Mouse (Mus musculus): ENCODE results near the gene Klrc3.
"Not testable (repeated sequence)": the region's sequence is repeated elsewhere in the genome, so short reads cannot be mapped to it uniquely, and the experiment has no call there.

Klrc3 gene

GRCm38 (mm10) chr6:129643237-129643636 is at the start of gene Klrc3:
Gene Klrc3, minus strand, starts transcription at chr6:129643337.
- DNase-seq (ENCODE audit: low read depth, low spot score); H3K27me3 ChIP-seq (ENCODE audit: control insufficient read depth, insufficient read depth, low read length, poor library complexity, severe bottlenecking); H3K36me3 ChIP-seq (ENCODE audit: control insufficient read depth, insufficient read depth, low read length, poor library complexity, severe bottlenecking): not testable (repeated sequence)

- not testable (repeated sequence) for H3K27me3 ChIP-seq (ENCODE audit: control insufficient read depth, insufficient read depth, low read length, poor library complexity, severe bottlenecking); H3K36me3 ChIP-seq (ENCODE audit: control insufficient read depth, insufficient read depth, low read length, poor library complexity, severe bottlenecking); DNase-seq (ENCODE audit: low read depth, low spot score)
Observed at GRCm38 (mm10) chr6:129691436-129691835, 48.3 kb upstream of the Klrc3 start.

GRCm38 (mm10) chr6:129680379-129680778 is 37.2 kb upstream of the Klrc3 start:
- Histone ChIP-seq H3K36me3 (ENCODE audit: control insufficient read depth, insufficient read depth, low read length, poor library complexity, severe bottlenecking) (no peaks in the 10 kb centered on the region), H3K27me3 (ENCODE audit: control insufficient read depth, insufficient read depth, low read length, poor library complexity, severe bottlenecking) (no peaks in the 10 kb centered on the region)
- no peak for DNase-seq (ENCODE audit: low read depth, low spot score)

GRCm38 (mm10) chr6:129678873-129679272 is 35.7 kb upstream of the Klrc3 start, which contains the start of gene Klrc1:
Gene Klrc1, minus strand, starts transcription at chr6:129678973.
- no peak for DNase-seq (ENCODE audit: low read depth, low spot score)
- Histone ChIP-seq H3K36me3 (ENCODE audit: control insufficient read depth, insufficient read depth, low read length, poor library complexity, severe bottlenecking) (no peaks in the 10 kb centered on the region), H3K27me3 (ENCODE audit: control insufficient read depth, insufficient read depth, low read length, poor library complexity, severe bottlenecking) (no peaks in the 10 kb centered on the region)

DNA sequence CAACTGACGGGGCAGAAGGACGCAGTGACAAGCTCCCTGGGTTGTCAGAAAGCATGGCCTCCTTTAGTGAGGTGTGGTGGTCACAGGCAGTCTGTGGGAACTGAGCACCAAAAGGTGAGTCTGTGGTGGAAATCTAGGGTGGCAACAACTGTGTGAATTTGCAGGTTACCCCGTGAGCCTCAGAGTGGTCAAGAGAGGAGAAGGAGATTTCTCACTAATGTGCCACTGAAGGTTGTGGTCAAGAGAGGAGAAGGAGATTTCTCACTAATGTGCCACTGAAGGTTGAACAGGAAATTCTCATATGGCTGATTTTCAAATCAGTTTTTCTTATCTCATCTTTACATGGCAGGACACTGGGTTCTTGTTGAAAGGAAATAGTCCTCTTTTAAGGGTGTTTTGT is 18.2 kb upstream of the Klrc3 start:
- H3K36me3 ChIP-seq (ENCODE audit: control insufficient read depth, insufficient read depth, low read length, poor library complexity, severe bottlenecking); H3K27me3 ChIP-seq (ENCODE audit: control insufficient read depth, insufficient read depth, low read length, poor library complexity, severe bottlenecking); DNase-seq (ENCODE audit: low read depth, low spot score): not testable (repeated sequence)

GRCm38 (mm10) chr6:129660589-129660988 is 17.5 kb upstream of the Klrc3 start, which contains the start of gene Klrc2:
Gene Klrc2, minus strand, starts transcription at chr6:129660689.
- not testable (repeated sequence) for DNase-seq (ENCODE audit: low read depth, low spot score); H3K27me3 ChIP-seq (ENCODE audit: control insufficient read depth, insufficient read depth, low read length, poor library complexity, severe bottlenecking); H3K36me3 ChIP-seq (ENCODE audit: control insufficient read depth, insufficient read depth, low read length, poor library complexity, severe bottlenecking)

DNA sequence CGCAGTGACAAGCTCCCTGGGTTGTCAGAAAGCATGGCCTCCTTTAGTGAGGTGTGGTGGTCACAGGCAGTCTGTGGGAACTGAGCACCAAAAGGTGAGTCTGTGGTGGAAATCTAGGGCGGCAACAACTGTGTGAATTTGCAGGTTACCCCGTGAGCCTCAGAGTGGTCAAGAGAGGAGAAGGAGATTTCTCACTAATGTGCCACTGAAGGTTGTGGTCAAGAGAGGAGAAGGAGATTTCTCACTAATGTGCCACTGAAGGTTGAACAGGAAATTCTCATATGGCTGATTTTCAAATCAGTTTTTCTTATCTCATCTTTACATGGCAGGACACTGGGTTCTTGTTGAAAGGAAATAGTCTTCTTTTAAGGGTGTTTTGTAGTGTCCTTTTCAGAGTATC is 917 bp upstream of the Klrc3 start:
- not testable (repeated sequence) for DNase-seq (ENCODE audit: low read depth, low spot score); H3K36me3 ChIP-seq (ENCODE audit: control insufficient read depth, insufficient read depth, low read length, poor library complexity, severe bottlenecking); H3K27me3 ChIP-seq (ENCODE audit: control insufficient read depth, insufficient read depth, low read length, poor library complexity, severe bottlenecking)

GRCm38 (mm10) chr6:129631046-129631445 is 12.1 kb downstream of the Klrc3 start:
- not testable (repeated sequence) for H3K27me3 ChIP-seq (ENCODE audit: control insufficient read depth, insufficient read depth, low read length, poor library complexity, severe bottlenecking); DNase-seq (ENCODE audit: low read depth, low spot score); H3K36me3 ChIP-seq (ENCODE audit: control insufficient read depth, insufficient read depth, low read length, poor library complexity, severe bottlenecking)

DNA sequence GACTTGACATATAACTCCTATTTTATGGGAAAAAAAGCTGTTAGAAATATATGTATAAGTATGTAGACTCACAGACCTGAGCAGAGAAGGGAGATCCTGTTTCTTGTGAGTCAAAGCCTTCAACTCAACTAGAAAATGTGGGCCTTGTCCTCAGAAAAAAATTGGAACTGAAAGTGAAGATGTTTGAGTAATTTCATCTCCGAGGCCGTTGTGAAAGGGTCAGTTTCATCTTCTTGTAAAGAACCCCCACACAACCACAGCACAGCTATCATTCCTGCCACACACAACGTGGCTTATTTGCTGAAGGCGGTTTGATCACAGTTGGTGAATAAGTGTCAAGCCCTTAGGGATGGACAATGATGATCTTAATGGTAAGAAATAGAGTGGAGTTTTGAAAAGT is 19.4 kb downstream of the Klrc3 start, which contains the start of gene Klrk1:
Gene Klrk1 (minus strand): TSS at position 130 of the 400 bp plus-strand sequence.
- no peaks in the 10 kb centered on the region for H3K27me3 ChIP-seq (ENCODE audit: control insufficient read depth, insufficient read depth, low read length, poor library complexity, severe bottlenecking)
- no peak for DNase-seq (ENCODE audit: low read depth, low spot score)

DNA sequence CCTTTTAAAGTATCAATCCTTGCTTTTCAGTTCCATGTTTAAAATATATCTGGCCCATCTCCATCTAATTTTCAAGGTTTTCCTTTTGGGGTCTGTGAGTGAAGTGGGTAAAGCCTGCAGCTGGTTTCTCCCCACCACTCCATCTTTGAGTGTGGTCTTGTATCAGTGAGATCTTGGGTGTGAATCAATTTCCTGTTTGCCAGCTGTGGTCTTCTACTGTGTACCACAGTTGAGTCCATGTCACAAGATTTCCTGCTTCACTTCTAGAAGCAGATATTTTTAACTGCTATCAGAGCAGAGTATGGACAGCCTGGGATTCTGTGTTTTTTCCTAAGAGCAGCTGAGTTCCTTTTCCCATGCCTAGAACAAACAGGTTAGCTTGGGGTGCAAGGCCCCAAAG is 34.8 kb downstream of the Klrc3 start:
- Histone ChIP-seq H3K27me3 (ENCODE audit: control insufficient read depth, insufficient read depth, low read length, poor library complexity, severe bottlenecking) (no peaks in the 10 kb centered on the region), H3K36me3 (ENCODE audit: control insufficient read depth, insufficient read depth, low read length, poor library complexity, severe bottlenecking) (no peaks in the 10 kb centered on the region)
- peak; percentile 15 for DNase-seq (ENCODE audit: low read depth, low spot score)

More for the DNA sequence above, 19.4 kb downstream of the Klrc3 start, which contains the start of gene Klrk1:
- no peaks in the 10 kb centered on the region for H3K36me3 ChIP-seq (ENCODE audit: control insufficient read depth, insufficient read depth, low read length, poor library complexity, severe bottlenecking)

- DNase-seq (ENCODE audit: low read depth, low spot score): peak; percentile 24
- no peaks in the 10 kb centered on the region for H3K27me3 ChIP-seq (ENCODE audit: control insufficient read depth, insufficient read depth, low read length, poor library complexity, severe bottlenecking)
- H3K36me3 ChIP-seq (ENCODE audit: control insufficient read depth, insufficient read depth, low read length, poor library complexity, severe bottlenecking): no peaks in the 10 kb centered on the region
Observed at GRCm38 (mm10) chr6:129591508-129591907, 51.6 kb downstream of the Klrc3 start, which contains the start of gene Klrd1. Gene Klrd1, plus strand, starts transcription at chr6:129591782.
